Mouse (Mus musculus) heart, postnatal 0 days (tissue): Measurements from ENCODE around the gene Tef.

ENCODE experiments used
- CTCF ChIP-seq: IDR thresholded peaks from 2 replicates; pipeline ENCODE4 v1.5.1; 2016; ENCODE audit warnings: antibody characterized with exemption, control low read depth, low read depth
- EP300 ChIP-seq: IDR thresholded peaks from 2 replicates; pipeline ENCODE4 v1.6.1; 2016; ENCODE audit warnings: antibody characterized with exemption, low read depth

- TF ChIP-seq CTCF, result peak; percentile 47
- TF ChIP-seq EP300, result no peak
Observed at GRCm38 (mm10) chr15:81784762-81785161, 17.5 kb upstream of the Tef start.
